Mouse (Mus musculus) urinary bladder, adult 18-20 months (tissue): ENCODE results near the gene Tecpr2.
"Not testable (repeated sequence)": the region's sequence is repeated elsewhere in the genome, so short reads cannot be mapped to it uniquely, and the experiment has no call there.

Source experiments
- DNase-seq, 2 experiments: peaks; one replicate each; pipeline ENCODE4 v3.0.0; 2022; ENCODE audit warnings: low spot score in 2 of 2, mixed read lengths in 2 of 2

The Tecpr2 gene

GRCm38 (mm10) chr12:110889036-110890020, at the start of gene Tecpr2, which contains the start of gene Cinp:
Gene Tecpr2, plus strand, starts transcription at chr12:110889264.
Gene Cinp, minus strand, starts transcription at chr12:110889145.
- DNase-seq = peak; percentile 86 to 95

GRCm38 (mm10) chr12:110840348-110841198, 48.5 kb upstream of the Tecpr2 start, which contains the start of gene Mok:
Gene Mok, minus strand, starts transcription at chr12:110840939.
- DNase-seq = peak; percentile 90 to 91

GRCm38 (mm10) chr12:110841731-110842493, 47.2 kb upstream of the Tecpr2 start:
- DNase-seq = no peak

GRCm38 (mm10) chr12:110843194-110844048, 45.6 kb upstream of the Tecpr2 start:
- peak; percentile 76 to 77 for DNase-seq

GRCm38 (mm10) chr12:110844227-110845130, 44.6 kb upstream of the Tecpr2 start:
- DNase-seq = peak; percentile 23 to 51

GRCm38 (mm10) chr12:110845131-110845880, 43.8 kb upstream of the Tecpr2 start:
- peak; percentile 88 to 93 for DNase-seq

- no peak for DNase-seq
These were observed 42.8 kb upstream of the Tecpr2 start for GRCm38 (mm10) chr12:110846191-110846765.

GRCm38 (mm10) chr12:110850010-110850928, 38.8 kb upstream of the Tecpr2 start, which contains the start of gene Zfp839:
Gene Zfp839, plus strand, starts transcription at chr12:110850253.
- peak; percentile 76 to 90 for DNase-seq

GRCm38 (mm10) chr12:110850929-110851256, 38.2 kb upstream of the Tecpr2 start:
- no peak for DNase-seq

GRCm38 (mm10) chr12:110851414-110851813, 37.6 kb upstream of the Tecpr2 start:
- DNase-seq = no peak

- DNase-seq = no peak
These were observed 37.1 kb upstream of the Tecpr2 start for GRCm38 (mm10) chr12:110851923-110852322.

GRCm38 (mm10) chr12:110854786-110855737, 34.0 kb upstream of the Tecpr2 start:
- DNase-seq = no peak

- no peak for DNase-seq
These were observed 31.9 kb upstream of the Tecpr2 start for GRCm38 (mm10) chr12:110857196-110857595.

- not testable (repeated sequence) for DNase-seq
These were observed 30.4 kb upstream of the Tecpr2 start for GRCm38 (mm10) chr12:110858681-110859080.

GRCm38 (mm10) chr12:110860293-110860692, 28.8 kb upstream of the Tecpr2 start:
- DNase-seq = no peak

GRCm38 (mm10) chr12:110861256-110861655, 27.8 kb upstream of the Tecpr2 start:
- DNase-seq = no peak
